Mouse (Mus musculus) adrenal gland, adult 8-10 months (tissue): ENCODE results near the gene Ank2. TPM values are rescaled to one million over a fixed set of nuclear protein-coding genes. Genes with fewer than 3 reads are reported as not detected.
A peak's percentile ranks its signal among the peaks of the same experiment; 100 is the strongest.
"Not testable (repeated sequence)": the region's sequence is repeated elsewhere in the genome, so short reads cannot be mapped to it uniquely, and the experiment has no call there.

ENCODE experiments used
- DNase-seq: peaks from one replicate; pipeline ENCODE4 v3.0.0; 2022
- total RNA-seq, 4 experiments: library from RNA; stranded (reverse); gene quantifications; 2 replicates each; pipeline ENCODE4 v1.2.4; 2022

The Ank2 gene
- total RNA-seq, 4 experiments from 2014 or later: 42.5 to 55.4 (median 46.6) TPM

- peak; percentile 42 for DNase-seq
Measured at GRCm38 (mm10) chr3:127408684-127409550, 90.2 kb downstream of the Ank2 start.

GRCm38 (mm10) chr3:127407868-127408574 lies 91.1 kb downstream of the Ank2 start:
- DNase-seq: no peak

GRCm38 (mm10) chr3:127406883-127407282 lies 92.3 kb downstream of the Ank2 start:
- DNase-seq: no peak

- DNase-seq: no peak
Measured at GRCm38 (mm10) chr3:127404371-127404770, 94.8 kb downstream of the Ank2 start.

GRCm38 (mm10) chr3:127400976-127401375 lies 98.2 kb downstream of the Ank2 start:
- no peak for DNase-seq

- not testable (repeated sequence) for DNase-seq
Measured at GRCm38 (mm10) chr3:127400468-127400867, 98.7 kb downstream of the Ank2 start.

- DNase-seq: no peak
Measured at GRCm38 (mm10) chr3:127397774-127398173, 101.4 kb downstream of the Ank2 start.

GRCm38 (mm10) chr3:127395202-127395601 lies 103.9 kb downstream of the Ank2 start:
- no peak for DNase-seq

GRCm38 (mm10) chr3:127387016-127387517 lies 112.1 kb downstream of the Ank2 start:
- DNase-seq: no peak

GRCm38 (mm10) chr3:127383231-127383630 lies 115.9 kb downstream of the Ank2 start:
- no peak for DNase-seq

- DNase-seq: no peak
Measured at GRCm38 (mm10) chr3:127376901-127377460, 122.2 kb downstream of the Ank2 start.

- DNase-seq: peak; percentile 14
Measured at GRCm38 (mm10) chr3:127375956-127376660, 123.0 kb downstream of the Ank2 start.

GRCm38 (mm10) chr3:127374190-127374710 lies 124.9 kb downstream of the Ank2 start:
- DNase-seq: no peak

GRCm38 (mm10) chr3:127371774-127372173 lies 127.4 kb downstream of the Ank2 start:
- DNase-seq: no peak

- DNase-seq: no peak
Measured at GRCm38 (mm10) chr3:127369529-127369928, 129.6 kb downstream of the Ank2 start.

GRCm38 (mm10) chr3:127367450-127367849 lies 131.7 kb downstream of the Ank2 start:
- no peak for DNase-seq

GRCm38 (mm10) chr3:127363512-127363911 lies 135.6 kb downstream of the Ank2 start:
- no peak for DNase-seq

- no peak for DNase-seq
Measured at GRCm38 (mm10) chr3:127362611-127363393, 136.3 kb downstream of the Ank2 start.

- DNase-seq: no peak
Measured at GRCm38 (mm10) chr3:127361846-127362245, 137.3 kb downstream of the Ank2 start.

- DNase-seq: no peak
Measured at GRCm38 (mm10) chr3:127361384-127361783, 137.8 kb downstream of the Ank2 start.

- no peak for DNase-seq
Measured at GRCm38 (mm10) chr3:127355252-127355651, 143.9 kb downstream of the Ank2 start.
